Mouse (Mus musculus) ES-E14 (cell line): ENCODE measurements around the gene Rbm26.

Experiments
- CHD2 ChIP-seq: IDR thresholded peaks from 2 replicates; pipeline ENCODE4 v1.6.1; 2014; ENCODE audit warnings: mild to moderate bottlenecking, low read depth, low read length, inconsistent platforms
- HCFC1 ChIP-seq: IDR thresholded peaks from 2 replicates; pipeline ENCODE4 v1.6.1; 2012; ENCODE audit warnings: low read length, inconsistent platforms, borderline replicate concordance; ENCODE audit not compliant: insufficient read depth
- MAFK ChIP-seq: IDR thresholded peaks from 2 replicates; pipeline ENCODE4 v1.6.1; 2014; ENCODE audit warnings: mild to moderate bottlenecking, low read depth, low read length, inconsistent platforms; ENCODE audit not compliant: insufficient read depth
- ZNF384 ChIP-seq: IDR thresholded peaks from 2 replicates; pipeline ENCODE4 v1.6.1; 2012; ENCODE audit warnings: low read depth, low read length, inconsistent platforms

DNA sequence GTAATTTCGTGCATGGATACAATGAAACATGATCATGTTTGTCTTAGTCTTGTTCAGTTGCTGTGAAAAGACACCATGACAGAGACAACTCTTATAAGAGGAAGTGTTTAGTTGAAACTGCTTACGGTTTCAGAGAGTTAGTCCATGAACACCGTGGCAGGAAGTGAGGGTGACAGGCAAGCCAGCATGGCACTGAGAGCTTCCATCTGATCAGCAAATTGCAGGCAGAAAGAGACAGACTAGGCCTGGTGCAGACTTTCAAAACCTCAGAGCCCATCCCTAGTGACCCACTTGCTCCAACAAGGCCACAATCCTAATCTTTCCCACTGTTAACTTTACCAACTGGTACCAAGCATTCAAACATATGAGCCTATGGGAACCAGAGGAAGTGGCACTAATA lies 5.7 kb upstream of the Rbm26 start:
- no peak for TF ChIP-seq HCFC1
- no peak for TF ChIP-seq CHD2
- no peak for TF ChIP-seq MAFK
- TF ChIP-seq ZNF384 = no peak
